Mouse (Mus musculus) MN1 (cell line): ENCODE data around the gene Srpk2.
"Not testable (repeated sequence)": the region's sequence is repeated elsewhere in the genome, so short reads cannot be mapped to it uniquely, and the experiment has no call there.

Experiments
- DNase-seq: peaks from one replicate; pipeline ENCODE4 v3.0.0-alpha.2; 2016; ENCODE audit warnings: low spot score

Srpk2 gene

DNA sequence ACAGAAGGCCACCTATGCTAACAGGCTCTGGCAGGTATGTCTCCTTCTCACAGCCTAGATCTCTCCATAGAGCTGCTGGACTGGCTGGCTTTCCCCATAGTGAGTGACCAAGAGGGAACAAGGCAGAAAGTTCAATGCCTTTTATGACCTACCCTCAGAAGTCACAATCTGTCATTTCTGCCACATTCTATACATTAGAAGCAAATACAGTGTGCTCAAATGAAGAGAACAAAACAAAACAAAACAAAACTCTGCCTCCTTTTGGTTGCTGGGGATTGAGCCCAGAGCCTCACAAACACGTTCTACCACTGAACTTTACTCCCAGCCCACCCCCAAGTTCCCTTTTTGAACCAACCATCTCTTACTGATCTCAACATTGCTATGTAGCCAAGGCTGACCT lies at the start of gene Srpk2:
Gene Srpk2 (minus strand): TSS at position 101 of the 400 bp plus-strand sequence.
- no peak for DNase-seq

DNA sequence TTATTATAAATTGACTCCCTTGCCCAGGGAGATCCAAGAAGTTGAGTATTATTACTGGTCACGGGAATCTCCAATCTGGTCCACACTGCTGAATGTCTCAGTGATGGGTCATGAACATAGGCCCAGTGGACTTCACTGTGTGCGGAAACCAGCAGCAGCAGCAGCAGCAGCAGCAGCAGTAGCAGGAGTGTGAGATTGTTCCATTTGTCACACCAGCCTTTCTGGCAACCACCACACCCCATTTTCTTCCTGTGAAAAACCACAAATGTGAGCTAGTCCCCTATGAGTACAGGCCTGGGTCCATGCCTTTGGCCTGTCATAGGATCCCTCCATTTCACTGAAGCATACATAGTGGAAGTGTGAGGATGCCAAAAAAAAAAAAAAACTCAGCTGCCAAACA lies 37.5 kb upstream of the Srpk2 start:
- no peak for DNase-seq

DNA sequence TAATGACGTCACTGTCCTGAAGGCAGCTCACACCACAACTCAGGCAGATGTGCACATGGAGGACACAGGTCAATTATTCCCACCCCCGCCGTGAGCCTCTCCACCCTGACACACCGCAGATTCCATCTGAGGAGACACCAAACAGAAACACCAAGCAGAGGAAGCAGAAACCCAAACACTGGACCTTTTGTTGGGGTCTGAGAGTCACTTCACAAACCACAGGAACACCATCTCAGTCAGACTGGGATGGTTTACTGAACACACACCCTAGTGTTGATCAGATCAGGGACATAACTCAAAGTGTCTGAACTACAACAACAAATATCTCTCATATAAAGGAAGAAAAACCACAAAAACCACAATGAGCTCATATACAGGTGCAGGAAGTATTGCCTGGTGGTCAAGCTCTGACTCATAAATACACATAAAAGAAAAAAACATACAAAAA lies 34.5 kb upstream of the Srpk2 start:
- DNase-seq: no peak

DNA sequence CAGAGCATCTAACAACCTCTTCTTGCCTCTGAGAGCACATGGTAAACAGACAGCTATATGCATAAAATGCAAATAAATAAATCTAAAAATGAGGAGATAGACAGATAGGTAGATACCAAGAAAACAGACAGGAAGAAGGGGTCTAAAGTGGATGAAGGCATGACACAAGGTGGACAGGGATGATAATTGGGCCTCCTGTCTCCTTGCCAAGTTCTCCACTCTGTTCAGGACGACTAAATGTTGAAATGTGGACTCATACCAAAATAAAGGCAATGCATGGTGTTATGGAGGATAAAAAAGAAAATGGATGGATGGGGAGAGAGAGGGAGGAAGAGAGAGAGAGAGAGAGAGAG lies 33.7 kb upstream of the Srpk2 start:
- no peak for DNase-seq

DNA sequence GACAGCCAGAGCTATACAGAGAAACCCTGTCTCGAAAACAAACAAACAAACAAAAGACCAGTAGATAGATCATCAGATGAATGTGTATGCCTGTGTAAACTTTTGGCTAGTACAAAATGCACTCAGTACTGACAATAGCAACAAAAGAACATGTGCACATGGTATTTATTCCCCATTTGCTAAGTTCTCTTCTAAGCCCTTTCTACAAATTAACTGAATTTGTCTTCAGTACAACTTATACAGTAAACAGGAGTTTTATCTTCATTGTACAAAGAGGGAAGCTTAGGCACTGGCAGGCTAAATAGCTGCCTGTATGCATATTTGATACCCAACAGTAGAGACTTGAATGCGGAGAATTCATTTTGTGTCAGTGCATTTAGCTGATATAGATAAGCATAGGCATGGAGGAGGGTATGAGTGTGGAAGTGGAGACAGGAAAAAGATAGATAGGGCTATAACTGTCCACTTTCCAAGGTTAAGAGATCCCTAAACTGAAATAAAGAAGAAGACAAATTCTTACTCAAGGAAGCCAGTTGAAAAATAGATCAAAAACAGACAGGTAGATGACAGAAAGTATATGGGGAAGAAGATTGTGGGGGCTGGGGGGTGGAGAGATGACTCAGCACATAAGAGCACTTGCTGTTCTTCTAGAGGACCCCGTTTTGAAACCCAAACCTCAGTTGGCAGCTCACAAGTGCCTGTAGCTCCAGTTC lies 33.2 kb upstream of the Srpk2 start:
- no peak for DNase-seq

DNA sequence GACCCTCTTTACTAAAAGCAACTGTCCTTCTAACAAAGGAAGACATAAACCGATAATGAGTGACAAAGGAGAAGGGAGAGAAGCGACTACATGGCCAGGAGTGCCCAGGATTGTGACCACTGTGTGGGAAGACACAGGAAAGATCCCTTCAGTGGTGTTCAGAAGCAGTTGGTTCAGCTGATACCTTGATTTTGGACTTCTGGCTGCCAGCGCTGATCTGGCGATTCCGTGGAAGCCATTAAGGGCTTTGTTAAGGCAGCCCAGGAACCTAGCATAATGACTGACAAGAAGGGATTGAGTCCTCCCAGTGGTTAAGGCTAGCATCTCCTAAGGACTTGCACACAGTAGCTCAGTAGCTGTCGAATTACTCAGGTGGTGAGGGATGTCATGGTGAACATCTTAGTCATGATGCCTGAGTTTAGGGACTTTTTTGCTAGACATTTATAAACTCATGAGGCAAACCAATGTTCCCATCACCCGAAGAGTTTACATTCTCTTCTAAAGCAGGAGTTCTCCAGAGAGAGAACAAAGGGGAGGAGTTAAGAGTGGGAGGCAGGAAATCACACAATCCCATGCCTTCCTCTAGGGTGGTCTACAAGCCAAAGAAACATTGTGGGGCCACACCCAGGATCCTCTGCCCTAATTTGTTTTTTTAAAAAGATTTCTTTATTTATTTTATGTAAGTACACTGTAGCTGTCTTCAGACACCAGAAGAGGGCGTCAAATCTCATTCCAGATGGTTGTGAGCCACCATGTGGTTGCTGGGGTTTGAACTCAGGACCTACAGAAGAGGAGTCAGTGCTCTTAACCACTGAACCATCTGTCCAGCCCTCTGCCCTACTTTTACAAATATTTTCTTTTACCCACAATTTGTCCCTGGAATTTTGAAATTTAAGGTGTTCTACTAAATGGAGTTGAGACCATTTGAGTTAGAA lies 29.3 kb upstream of the Srpk2 start:
- DNase-seq: no peak

DNA sequence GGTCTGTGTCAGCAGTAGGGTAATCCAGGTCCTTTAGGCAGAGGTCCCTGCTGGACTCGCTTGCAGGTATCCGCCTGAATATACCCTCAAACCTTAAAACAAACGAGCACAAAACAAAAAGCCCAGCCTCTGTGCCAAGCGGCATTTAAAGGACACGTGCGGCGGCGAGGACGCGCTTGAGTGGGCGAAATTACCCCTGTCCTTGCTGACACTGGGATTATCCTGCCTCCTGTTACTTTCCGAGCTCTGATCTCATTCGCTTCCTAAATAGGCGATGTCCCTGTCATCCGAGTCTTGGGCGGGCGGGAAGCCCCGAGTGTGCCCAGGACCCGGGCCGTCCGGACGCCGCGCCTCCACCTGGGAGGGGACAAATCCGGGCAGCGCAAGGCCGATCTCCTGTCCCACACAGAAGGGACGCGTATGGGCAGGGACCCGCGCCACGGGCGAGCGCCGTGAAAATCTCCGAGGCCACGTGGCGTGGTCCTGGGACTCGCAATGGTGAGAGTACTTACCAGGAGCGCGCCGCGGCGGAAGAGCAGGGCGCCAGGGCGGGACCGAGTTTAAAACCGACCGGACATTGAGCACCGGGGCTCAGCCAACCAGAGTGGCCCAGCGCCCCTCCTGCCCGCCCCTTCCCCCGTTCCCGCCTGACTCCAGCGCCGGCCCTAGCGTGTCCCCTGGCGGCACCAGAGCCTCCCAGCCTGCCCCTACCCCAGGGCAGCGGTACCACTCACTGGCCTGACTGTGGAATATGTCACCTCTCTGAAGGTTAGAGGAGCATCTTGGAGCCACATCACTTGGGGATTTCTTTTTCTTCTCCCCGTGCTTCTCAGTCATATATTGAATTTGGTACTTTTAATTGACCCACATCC lies 27.9 kb upstream of the Srpk2 start:
- peak; percentile 70 for DNase-seq

DNA sequence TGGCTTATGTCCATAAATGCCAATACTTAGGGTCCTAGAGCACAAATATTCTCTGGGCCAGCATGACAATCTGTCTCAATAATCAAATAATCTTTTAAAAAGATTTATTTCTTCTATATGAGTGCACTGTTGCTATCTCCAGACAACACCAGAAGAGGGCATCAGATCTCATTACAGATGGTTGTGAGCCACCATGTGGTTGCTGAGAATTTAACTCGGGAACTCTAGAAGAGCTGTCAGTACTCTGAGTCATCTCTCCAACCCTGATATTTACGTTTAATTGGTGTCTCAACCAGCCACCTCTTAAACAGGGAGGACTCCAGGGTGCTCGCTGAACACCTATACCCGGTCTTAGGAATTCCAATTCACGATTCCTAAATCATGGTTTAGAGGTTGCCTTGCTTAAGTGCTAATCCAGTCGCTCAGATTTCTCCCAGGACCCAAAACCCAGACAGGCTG lies 27.3 kb upstream of the Srpk2 start:
- DNase-seq: peak; percentile 33

DNA sequence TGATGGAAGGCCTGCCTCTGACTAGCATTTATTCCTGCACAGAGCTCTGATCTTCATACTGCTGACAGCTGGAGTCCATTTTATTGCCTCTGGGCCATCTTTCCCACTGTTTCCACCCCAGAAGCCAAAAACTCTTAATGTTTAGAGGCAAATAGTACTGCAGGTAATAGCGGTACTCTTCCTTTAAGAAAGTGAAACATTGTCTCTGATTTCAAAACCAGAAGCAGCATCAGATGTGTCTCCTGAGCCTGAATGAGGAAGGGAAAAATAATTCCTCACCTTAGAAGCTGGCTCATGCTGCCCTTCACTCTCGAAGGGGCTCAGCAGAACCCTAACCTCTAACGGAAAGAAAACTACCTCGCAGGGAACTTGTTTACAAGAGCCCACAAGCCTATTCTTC lies 26.8 kb upstream of the Srpk2 start:
- no peak for DNase-seq

DNA sequence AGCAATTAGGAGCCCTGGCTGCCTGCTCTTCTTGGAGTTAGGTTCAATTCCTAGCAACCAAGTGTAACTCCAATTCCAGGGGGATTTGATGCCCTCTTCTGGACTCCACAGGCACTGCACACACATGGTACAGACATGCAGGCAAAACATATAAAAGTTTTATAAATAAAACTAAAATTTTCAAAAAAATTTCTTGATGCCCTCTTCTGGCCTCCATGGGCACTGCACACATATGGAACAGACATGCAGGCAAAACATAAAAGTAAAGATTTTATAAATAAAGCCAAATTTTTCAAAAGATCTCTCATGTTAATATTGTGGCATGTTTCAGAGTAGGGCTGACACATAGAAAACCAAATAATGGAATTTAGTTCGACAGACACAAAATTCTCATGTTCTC lies 25.2 kb upstream of the Srpk2 start:
- DNase-seq: no peak

DNA sequence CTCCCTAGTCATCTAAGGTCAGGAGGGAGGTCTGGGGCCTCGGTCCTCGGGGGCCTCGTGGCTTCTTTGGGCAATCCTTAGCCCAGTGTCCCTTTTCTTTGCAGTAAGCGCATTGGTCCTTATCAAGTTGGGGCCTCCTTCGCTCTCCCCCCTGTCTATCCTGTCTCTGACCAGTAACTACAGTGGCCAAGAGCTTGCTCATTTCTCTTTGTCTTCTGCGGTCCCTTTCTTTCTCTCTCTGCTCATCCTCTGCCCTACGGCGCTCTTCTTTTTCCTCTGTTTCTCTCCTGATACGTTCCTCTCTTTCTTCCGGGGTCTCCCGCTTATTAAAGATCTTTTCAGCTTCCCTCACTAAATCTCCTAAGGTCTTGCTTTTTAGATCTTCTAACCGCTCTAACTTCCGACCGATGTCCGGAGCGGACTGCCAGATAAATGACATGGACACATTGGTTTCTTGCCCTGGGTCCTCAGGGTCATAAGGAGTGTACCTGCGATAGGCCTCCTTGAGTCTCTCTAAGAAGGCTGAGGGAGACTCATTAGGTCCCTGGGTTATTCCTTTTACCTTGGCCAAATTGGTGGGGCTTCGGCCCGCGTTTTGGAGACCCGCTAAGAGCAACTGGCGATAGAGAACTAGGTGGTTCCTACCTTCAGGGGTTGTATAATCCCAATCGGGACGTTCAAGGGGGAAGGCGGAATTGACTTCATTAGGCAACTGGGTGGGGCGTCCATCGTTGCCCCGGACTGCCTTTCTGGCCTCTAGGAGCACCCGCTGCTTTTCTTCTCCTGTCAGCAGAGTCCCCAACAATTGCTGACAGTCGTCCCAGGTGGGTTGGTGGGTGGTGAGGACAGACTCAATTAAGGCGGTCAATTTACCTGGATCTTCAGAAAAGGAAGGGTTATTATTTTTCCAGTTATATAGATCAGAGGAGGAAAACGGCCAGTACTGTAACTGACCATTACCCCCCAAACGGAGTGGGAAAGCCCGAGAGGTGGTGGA lies 22.5 kb upstream of the Srpk2 start:
- not testable (repeated sequence) for DNase-seq

DNA sequence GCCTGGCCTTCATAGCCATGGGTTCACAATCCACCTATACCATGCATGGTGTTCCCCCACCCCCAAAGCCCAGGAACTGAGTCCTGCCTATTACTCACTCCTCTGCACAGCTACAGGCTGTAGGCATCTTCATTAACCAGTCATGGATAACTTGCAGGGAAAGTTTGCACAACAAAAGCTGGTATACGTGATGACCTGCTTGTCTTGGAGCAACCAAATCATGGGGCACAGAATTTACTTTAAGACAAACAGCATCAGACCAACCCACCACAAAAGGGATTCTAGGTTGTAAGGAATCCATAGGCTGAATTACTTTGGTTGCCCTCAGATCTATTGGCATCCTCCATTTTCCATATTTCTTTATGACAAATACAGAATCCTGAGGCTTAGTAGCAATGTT lies 13.0 kb upstream of the Srpk2 start:
- no peak for DNase-seq

DNA sequence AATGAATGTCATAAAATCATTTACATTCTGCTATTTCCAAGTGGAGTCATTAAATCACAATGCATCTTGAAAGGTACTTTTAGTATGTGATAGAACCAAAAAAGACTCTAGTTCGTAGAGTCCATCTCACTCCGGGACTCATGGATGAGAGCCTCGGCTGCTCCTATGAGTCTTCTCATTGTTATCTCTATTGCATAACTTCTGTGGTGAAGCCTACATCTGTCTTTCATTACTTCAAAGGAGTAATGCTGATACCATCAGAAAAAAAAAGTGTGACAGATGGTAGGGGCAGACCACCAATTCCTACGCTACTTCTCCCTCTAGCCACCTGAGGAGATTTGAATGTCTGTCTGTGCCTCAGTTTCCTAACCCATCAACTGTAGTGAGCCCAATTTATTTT lies 986 bp downstream of the Srpk2 start:
- DNase-seq: no peak

DNA sequence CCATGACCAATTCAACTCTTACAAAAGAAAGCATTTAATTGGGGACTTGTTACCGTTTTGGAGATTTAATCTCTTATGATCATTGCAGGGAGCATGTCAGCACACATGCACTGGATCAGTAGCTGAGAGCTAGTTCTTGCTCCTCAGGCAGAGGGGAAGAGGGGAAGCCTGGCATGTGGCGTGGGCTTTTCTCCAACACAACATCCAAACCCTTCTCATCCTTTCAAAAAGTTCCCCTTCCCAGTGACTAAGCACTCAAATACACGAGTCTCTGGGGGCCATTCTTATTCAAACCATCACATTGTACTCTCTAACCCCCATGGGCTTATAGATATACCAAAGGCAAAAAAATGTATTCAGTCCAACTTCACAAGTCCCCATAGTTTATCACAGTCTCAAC lies 5.4 kb downstream of the Srpk2 start:
- DNase-seq: no peak

DNA sequence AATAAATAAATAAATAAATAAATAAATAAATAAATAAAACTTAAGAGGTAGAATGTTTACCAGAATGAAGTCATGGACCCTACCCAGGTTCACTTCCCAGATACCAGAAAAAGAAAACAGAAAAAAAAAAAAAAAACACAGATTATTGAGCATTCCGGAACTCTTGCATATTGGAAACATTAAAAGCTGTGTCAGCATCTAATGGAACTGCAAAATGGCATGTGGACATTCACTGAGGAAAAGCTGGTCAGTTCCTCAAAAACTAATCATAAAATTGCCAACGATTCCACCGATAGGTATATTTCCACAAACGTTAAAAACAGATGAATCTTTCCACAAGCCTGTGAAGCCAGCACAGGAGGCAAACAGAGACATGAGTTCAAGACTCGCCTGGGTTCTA lies 6.5 kb downstream of the Srpk2 start:
- no peak for DNase-seq

DNA sequence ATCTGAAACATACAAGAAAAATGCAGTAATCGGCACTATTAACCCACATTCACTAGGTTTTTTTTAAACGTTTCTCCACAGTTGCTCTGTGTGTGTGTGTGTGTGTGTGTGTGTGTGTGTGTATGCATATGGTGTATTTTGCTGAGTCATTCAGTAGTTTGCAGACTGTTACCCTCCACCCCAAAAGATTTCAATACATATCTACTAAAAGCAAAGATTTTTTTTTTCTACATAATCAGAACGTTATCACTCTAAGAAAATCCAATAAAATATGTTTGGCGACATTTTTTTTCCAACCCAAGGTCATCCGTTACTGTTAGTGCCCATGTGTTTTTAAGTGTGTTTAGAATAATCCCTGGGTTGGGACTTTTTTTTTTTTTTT lies 7.4 kb downstream of the Srpk2 start:
- DNase-seq: peak; percentile 7

DNA sequence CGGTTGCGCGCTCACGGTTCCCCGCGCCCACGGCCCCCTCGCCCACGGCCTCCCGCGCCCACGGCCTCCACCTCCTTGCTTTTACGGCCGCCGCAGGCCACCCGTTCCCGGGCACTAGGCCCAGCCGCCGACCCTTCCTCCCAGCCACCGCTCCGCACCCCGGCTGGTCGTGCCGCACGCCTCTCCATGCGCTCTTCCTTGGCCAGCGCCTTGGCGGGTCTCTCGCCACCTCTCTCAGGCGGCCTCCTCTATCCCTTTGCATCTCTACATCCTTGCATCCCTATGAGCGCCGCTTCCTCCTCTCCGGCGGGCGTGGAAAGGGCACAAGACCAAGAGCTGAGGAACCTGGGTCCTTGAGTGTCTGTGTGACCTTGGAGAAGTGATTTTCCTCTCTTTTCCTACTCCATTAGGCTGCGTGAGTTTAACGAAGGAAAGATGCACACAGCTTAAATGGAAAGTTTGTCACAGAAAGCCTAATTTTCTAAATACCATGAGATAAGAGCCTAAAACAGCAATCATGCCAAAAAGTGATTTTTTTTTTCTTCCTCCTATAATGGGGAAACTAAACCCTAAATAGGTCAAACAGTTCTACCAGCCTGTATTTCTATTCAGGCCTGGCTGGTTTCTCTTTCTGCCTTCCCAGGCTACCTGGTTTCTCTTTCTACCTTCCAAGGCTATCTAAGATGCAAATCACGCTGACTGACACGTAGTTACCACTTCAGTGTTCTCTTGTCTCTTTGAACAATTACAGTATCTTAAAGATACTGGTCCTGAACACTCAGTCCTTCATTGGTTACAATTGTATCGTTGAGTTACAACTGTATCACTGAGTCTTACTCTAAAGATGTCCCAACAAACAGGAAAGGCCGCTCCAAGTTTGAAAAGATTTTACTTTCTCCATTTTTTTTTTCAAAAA lies 8.0 kb downstream of the Srpk2 start:
- DNase-seq: peak; percentile 53

DNA sequence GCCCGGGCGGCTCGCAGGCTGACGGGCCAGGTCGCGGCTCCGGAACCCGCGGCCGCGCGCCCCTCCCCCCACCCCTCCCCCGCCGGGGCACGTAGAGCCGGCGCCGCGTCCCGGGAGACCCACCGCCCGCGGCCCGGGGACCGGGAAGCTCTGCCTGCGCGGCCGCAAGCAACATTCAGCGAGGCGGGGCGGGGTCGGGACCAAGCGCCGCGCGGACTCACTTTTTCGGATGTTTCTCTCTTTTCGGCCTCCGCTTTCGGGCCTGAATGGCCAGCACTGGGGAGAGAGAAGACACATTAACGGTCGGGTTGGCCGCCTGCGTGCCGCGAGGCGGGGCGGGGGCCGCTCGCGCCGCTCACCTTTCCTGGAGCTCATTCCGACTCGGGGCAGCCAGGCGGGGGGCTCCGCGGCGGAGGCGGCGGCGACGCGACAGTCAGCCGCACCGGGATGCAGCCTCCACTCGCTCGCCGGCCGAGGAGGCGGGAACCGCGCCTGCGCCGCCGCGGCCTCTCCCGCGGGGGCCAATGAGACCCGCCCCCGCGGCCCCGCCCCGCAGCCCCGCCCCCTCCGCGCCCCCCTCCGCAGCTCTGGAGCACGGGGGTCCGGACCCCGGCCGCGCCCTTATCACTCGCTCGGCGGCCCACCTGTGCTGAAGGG lies 8.8 kb downstream of the Srpk2 start:
- peak; percentile 63 for DNase-seq

DNA sequence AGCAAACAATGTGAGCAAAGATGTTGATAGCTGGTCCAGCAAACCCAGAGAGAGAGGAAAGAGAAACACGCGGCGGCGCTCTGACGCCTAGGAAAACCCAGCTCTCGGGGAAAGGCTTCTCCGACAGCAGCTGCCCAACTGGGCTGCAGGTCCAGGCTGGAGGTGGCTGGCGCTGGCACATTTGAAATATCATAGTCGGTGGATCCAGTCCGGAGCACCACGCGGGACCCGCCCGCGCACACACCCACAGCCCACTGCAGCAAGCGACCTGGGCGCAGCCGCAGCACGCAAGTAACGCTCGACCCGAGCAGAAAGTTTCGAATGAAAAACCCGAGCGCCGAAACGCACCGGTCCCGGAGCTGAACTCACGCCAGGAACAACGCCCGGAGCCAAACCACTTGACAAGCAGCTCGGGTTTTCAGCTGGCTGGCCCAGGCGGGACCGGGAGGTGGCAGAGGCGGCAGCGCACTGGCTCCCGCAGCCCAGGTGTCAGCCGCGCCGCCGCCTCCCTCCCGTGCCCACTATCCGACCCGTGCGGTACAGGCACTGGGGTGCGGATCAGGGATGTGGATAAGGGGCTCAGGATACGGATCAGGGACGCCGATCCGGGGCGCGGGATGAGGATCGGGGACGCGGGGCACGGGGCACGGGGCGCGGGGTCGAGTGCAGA lies 9.5 kb downstream of the Srpk2 start:
- DNase-seq: peak; percentile 37
